Mouse (Mus musculus) embryonic facial prominence, embryonic 12.5 days (tissue): ENCODE measurements at regions not wholly inside any gene's neighbourhood (a gene's known extent, or its start where the extent isn't known, plus 50 kb on each side); places are given as distances from the start of the nearest gene placed in this dataset.

Experiments used
- ATAC-seq: fragments of 200-750 bp; cut with Nextera tagmentation; 2 replicates; pipeline ENCODE4 v1.8.0; 2017; ENCODE audit not compliant: insufficient number of reproducible peaks, insufficient read depth, low FRiP score, low TSS enrichment
- H3K27ac ChIP-seq: fragments of 300-500 bp; sonication (generic); 2 replicates; pipeline ENCODE4 v1.5.1; 2016; ENCODE audit warnings: mild to moderate bottlenecking
- H3K27me3 ChIP-seq: fragments of 300-500 bp; sonication (generic); 2 replicates; pipeline ENCODE4 v1.6.1; 2016; ENCODE audit warnings: mild to moderate bottlenecking, moderate library complexity
- H3K36me3 ChIP-seq: fragments of 300-500 bp; sonication (generic); 2 replicates; pipeline ENCODE4 v1.6.1; 2016; ENCODE audit warnings: mild to moderate bottlenecking
- H3K4me1 ChIP-seq: fragments of 300-500 bp; sonication (generic); 2 replicates; pipeline ENCODE4 v1.6.1; 2016
- H3K4me2 ChIP-seq: fragments of 300-500 bp; sonication (generic); replicated peaks from 2 replicates; pipeline ENCODE4 v1.6.1; 2016; ENCODE audit warnings: mild to moderate bottlenecking, moderate library complexity
- H3K4me3 ChIP-seq: fragments of 300-500 bp; sonication (generic); 2 replicates; pipeline ENCODE4 v1.5.1; 2016; ENCODE audit warnings: mild to moderate bottlenecking
- H3K9ac ChIP-seq: fragments of 300-500 bp; sonication (generic); 2 replicates; pipeline ENCODE4 v1.6.1; 2016; ENCODE audit warnings: mild to moderate bottlenecking, moderate library complexity
- H3K9me3 ChIP-seq: fragments of 300-500 bp; sonication (generic); 2 replicates; pipeline ENCODE4 v1.6.1; 2016; ENCODE audit warnings: mild to moderate bottlenecking, moderate library complexity
- WGBS: fragments of 180-500 bp; shearing (Covaris S2); methylation state at CpG from one replicate; pipeline ENCODE4 v1.1.7; 2016; 5-methylcytosine and 5-hydroxymethylcytosine counted together

DNA sequence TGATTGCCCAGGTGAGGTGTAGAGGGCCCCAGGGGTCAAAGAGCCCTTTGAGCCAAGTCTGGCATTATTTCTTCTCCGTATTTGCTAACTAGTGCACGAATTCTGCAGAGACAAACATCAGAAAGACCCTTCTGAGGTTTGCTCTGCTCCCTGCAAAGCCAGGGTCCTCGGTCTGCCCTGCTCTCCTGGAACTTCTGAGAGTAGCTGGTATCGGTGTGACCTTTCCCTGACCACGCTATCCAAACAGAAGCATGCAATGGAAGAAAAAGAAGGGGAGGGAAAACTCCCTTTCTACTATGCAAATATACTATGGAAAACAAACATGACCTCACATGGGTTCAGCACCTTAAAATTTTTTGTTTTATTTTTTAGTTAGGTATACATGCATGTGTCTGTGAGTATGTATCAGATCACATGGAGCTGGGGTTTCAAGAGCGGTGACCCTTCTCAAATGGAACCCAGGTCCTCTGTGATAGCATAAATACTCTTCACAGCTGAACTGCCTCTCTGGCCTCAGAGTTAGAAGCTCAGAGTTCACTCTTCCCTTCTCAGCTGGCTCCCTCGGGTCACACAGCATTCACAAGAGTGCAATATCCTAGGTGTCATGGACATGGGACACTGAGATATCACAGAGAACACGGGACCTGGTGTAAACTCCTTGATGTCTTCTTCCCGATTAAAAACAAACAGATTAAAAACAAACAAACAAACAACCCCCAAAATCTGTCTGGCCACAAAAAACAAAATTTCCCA, 144.7 kb downstream of the Bcl2l11 start:
- Histone ChIP-seq H3K4me3 (no peak overlapping the region), H3K27ac (no peak overlapping the region), H3K4me1 (no peaks in the 10 kb centered on the region), H3K9ac (no peak overlapping the region), H3K36me3 (no peaks in the 10 kb centered on the region), H3K9me3 (no peaks in the 10 kb centered on the region), H3K4me2 (no peak overlapping the region), H3K27me3 (no peaks in the 10 kb centered on the region)
- no peak for ATAC-seq
- WGBS, result 65% methylated on average over 9 of the region's 9 CpGs

DNA sequence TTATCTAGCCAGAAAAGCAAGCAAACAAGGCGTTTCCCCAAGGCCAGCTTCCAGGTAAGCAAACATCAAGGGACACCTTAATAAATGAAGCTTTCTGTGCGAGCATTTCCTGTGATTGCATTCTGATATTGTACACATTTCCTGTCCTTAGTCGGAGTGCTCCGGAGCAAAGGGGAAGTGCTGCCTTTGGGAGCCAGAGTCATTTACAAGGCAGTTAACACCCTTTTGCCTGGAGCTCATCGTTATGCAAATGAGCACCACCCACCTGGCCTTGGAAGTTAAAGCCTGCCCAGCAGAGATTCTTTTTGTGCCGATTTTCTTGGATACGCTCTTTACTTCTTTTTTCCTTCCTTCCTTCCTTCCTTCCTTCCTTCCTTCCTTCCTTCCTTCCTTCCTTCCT, 147.0 kb downstream of the Bcl2l11 start:
- Histone ChIP-seq H3K36me3 (no peaks in the 10 kb centered on the region), H3K4me1 (no peaks in the 10 kb centered on the region), H3K27ac (no peak overlapping the region), H3K9ac (no peak overlapping the region), H3K27me3 (no peaks in the 10 kb centered on the region), H3K4me2 (no peak overlapping the region), H3K4me3 (no peak overlapping the region), H3K9me3 (no peaks in the 10 kb centered on the region)
- no peak for ATAC-seq
- 28% methylated on average over 7 of the region's 7 CpGs for WGBS

DNA sequence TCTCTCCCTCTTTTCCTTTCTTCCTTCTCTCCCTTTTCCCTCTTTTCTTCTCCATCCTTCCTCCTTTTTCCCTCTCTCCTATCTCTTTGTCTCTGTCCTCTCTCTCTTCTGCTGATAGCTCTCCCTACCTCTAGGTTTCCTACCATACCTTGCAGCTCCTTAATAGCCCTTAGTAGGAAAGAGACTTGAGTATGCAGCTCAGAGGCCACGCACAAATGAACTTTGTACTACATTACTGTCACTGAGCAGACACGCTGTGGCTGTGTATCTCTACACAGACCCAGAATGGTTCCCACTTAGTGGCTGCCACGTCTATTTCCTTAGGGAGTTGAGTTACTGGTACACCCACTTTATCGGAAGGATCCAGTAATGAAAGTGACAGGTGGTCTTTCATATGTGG, 147.5 kb downstream of the Bcl2l11 start:
- Histone ChIP-seq H3K9me3 (no peaks in the 10 kb centered on the region), H3K4me2 (no peak overlapping the region), H3K36me3 (no peaks in the 10 kb centered on the region), H3K27me3 (no peaks in the 10 kb centered on the region), H3K4me1 (no peaks in the 10 kb centered on the region), H3K9ac (no peak overlapping the region), H3K4me3 (no peak overlapping the region), H3K27ac (no peak overlapping the region)
- WGBS, result 63% methylated on average over 4 of the region's 4 CpGs
- ATAC-seq, result no peak

DNA sequence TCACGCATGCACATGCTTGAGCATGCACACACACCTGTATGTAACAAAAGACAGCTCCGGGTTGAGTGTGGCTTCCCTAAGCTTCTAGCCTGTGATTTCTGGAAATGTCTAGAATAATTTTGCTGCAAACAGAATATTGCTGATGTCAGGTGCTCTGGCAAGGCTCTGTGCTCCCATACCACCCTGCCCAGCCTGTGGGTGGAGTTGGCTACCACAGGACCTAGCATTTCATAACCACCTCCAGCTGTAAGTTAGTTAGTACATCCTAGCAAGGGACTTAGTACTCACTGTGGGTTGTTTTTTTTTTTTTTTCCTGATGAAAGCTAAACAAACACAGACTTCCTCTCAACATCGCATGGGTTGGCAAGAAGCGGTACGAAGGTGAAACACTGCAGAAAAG, 150.5 kb downstream of the Bcl2l11 start:
- no peaks in the 10 kb centered on the region for H3K9me3 ChIP-seq
- ATAC-seq, result no peak
- H3K4me1 ChIP-seq, result 0 out of 2 replicates have a peak, but pooled peaks cover 5% of the 10 kb centered on the region
- H3K27me3 ChIP-seq, result no peaks in the 10 kb centered on the region
- no peaks in the 10 kb centered on the region for H3K36me3 ChIP-seq
- no peak overlapping the region for H3K4me2 ChIP-seq
- H3K9ac ChIP-seq, result no peak overlapping the region
- no peak overlapping the region for H3K27ac ChIP-seq
- H3K4me3 ChIP-seq, result no peak overlapping the region
- WGBS, result 75% methylated on average over 5 of the region's 5 CpGs

DNA sequence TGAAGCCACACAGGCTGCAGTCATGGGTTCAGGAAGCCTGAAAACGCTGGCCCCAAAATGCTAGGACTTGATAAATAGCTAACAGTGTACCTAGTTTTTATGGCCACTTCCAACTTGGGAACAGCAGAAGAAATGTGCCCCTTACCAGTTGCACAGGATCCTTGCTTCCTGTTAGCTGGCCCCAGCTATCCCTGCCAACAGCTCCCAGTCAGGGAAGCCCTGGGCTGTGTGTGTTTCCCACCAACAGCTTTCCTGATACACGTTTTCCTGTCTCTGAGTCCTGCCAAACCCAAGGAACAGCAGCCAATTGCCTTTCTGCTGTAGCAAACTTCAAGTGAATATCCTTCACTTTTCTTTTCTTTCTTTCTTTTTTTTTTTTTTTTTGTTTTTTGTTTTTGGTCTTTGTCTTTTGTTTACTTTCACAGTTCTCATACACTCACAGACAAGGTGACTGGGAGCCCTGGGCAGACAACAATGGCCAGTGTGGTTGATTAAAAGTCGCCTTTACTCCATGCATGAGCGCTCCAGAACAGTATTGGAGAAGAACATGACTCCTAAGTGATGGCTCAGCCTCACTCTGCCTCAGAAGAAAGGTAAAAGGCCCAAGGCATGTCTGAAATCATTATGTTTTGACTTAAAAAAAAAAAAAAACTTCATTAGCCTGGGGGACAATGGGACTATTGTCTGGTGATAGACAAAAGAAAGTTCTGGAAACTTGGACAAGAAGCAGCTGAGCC, 151.7 kb downstream of the Bcl2l11 start:
- no peak overlapping the region for H3K4me3 ChIP-seq
- H3K36me3 ChIP-seq, result no peaks in the 10 kb centered on the region
- H3K27me3 ChIP-seq, result no peaks in the 10 kb centered on the region
- H3K27ac ChIP-seq, result no peak overlapping the region
- H3K4me1 ChIP-seq, result 0 out of 2 replicates have a peak, but pooled peaks cover 5% of the 10 kb centered on the region
- WGBS, result 50% methylated on average over 4 of the region's 4 CpGs
- H3K9me3 ChIP-seq, result no peaks in the 10 kb centered on the region
- H3K4me2 ChIP-seq, result no peak overlapping the region
- no peak for ATAC-seq
- H3K9ac ChIP-seq, result no peak overlapping the region

DNA sequence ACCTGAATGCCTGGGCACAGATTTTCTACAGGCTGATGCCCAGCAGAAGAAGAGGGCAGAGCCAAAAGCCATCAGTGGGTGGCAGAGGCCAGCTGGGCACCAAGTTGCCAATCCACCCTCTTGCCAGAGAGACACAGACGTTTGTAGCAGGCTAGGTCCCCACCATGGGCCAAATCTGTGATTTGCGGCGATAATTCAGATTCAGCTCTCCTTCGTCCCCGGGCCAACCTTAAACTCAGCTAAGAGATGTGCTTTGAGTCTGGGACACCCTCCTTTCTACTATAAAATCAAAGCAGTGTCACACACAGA, 152.2 kb downstream of the Bcl2l11 start:
- ATAC-seq, result no peak
- H3K36me3 ChIP-seq, result no peaks in the 10 kb centered on the region
- WGBS, result 82% methylated on average over 5 of the region's 5 CpGs
- H3K4me3 ChIP-seq, result no peak overlapping the region
- no peak overlapping the region for H3K9ac ChIP-seq
- H3K4me2 ChIP-seq, result no peak overlapping the region
- H3K27ac ChIP-seq, result no peak overlapping the region
- 0 out of 2 replicates have a peak, but pooled peaks cover 5% of the 10 kb centered on the region for H3K4me1 ChIP-seq
- H3K27me3 ChIP-seq, result no peaks in the 10 kb centered on the region
- no peaks in the 10 kb centered on the region for H3K9me3 ChIP-seq

DNA sequence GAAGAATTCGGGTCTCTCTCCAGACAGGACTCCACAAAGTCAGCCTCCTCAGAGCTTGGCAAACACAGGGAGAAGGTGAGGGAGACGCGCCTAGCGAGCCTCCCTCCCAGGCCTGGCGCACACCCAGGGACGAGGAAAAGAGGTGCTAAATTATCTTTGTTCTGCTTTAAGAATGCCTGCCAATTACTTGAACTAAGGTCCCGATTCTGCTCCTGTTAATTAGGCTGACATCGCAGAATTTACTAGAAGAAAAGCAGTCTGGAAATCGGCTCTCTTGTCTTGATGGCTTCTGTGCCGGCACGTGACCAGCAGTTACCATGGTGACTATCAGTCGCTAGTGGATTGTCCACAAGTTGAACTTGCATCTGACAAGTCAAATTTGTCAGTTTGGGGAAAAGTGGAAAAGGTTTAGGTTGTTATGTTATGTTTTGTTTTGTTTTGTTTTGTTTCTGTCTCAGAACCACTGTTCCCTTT, 152.8 kb downstream of the Bcl2l11 start:
- Histone ChIP-seq H3K4me2 (no peak overlapping the region; the same call in 1 of the 2 replicates), H3K36me3 (no peaks in the 10 kb centered on the region), H3K27me3 (no peaks in the 10 kb centered on the region), H3K9me3 (no peaks in the 10 kb centered on the region), H3K27ac (no peak overlapping the region), H3K4me1 (0 out of 2 replicates have a peak, but pooled peaks cover 5% of the 10 kb centered on the region), H3K4me3 (no peak overlapping the region), H3K9ac (no peak overlapping the region)
- 51% methylated on average over 12 of the region's 12 CpGs for WGBS
- ATAC-seq, result no peak

DNA sequence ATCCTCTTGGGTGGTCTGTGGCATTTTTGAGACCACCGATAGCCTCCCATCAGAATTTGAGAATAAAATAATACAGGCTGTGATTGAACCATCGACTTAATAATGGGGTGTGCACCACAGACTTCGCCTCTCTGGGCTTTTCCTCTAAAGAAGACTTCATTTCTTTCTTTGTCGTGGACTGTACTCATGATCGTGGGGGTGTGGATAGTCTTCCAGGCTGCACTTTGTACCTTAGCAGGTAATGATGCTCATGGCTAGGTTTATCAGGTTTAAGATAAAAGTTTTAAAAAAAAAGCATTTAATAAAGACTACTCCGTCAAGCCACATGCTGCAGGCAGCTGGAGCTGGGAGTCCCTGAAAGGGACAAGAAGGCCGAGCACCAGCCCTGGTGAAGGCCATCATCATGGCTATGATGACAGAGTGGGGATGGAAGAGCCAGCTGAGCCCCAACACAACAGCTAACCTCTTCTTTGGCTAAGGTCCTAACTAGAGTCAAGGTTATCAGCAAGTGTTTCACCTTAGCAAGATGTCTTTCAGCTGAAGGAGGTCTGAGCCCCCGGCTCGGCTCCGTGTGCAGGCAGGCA, 153.4 kb downstream of the Bcl2l11 start:
- no peak overlapping the region for H3K27ac ChIP-seq

DNA sequence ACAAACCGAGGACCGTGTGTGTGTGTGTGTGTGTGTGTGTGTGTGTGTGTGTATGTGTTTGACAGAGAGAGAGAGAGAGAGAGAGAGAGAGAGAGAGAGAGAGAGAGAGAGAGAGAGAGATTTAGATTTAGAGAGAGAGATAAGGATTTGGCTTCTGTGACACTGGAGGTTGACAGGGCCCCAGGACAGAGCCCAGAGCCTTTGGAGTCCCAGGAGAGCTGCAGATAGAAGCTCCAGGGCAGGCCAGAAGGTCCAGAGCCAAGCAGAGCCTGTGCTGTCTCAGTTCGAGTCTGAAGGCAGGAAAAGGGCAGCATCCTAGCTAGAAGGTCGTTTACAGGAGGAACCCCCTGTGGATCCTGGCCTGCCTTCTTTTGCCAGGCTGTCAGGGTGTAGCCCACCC, 156.8 kb downstream of the Bcl2l11 start:
- H3K9ac ChIP-seq, result no peak overlapping the region
- no peaks in the 10 kb centered on the region for H3K27me3 ChIP-seq
- no peak overlapping the region for H3K4me3 ChIP-seq
- H3K4me1 ChIP-seq, result 0 out of 2 replicates have a peak, but pooled peaks cover 16% of the 10 kb centered on the region
- H3K9me3 ChIP-seq, result no peaks in the 10 kb centered on the region
- whole genome bisulfite sequencing, result 38% methylated on average over 4 of the region's 4 CpGs
- no peak overlapping the region for H3K4me2 ChIP-seq
- H3K27ac ChIP-seq, result no peak overlapping the region
- ATAC-seq, result no peak
- no peaks in the 10 kb centered on the region for H3K36me3 ChIP-seq

More for the DNA sequence above, 153.4 kb downstream of the Bcl2l11 start:
- Histone ChIP-seq H3K9me3 (no peaks in the 10 kb centered on the region), H3K27me3 (no peaks in the 10 kb centered on the region), H3K4me3 (no peak overlapping the region), H3K4me2 (no peak overlapping the region), H3K4me1 (0 out of 2 replicates have a peak, but pooled peaks cover 5% of the 10 kb centered on the region), H3K36me3 (no peaks in the 10 kb centered on the region), H3K9ac (no peak overlapping the region)
- ATAC-seq, result no peak
- WGBS, result 79% methylated on average over 10 of the region's 10 CpGs

DNA sequence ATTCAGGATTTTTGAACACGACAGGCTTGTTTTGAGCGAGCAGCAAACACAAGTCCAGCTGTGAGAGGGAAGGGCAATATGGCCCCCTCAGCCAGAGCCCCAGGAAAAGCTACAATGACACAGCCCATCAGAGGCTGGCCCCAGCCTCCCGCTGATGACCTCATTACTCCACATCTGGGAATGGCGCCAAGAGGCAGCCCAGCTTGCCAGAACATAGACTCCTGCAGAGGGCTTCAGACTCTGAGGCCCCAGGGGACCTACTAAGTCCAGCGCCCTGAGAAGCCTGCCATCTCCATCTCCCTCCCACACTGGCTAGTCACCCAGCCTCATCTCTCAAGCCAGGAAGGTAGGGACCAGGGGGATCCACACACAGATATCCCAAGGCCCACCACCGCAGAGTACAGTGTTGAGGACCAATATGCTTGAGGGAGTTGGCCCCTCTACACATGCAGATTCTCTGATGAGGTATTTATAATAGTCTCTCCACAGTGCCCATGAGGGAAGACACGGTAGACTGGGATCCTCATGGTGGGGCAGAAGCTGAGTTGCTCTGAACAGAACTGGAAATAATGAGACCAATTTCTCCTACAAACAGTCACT, 159.1 kb downstream of the Bcl2l11 start:
- Histone ChIP-seq H3K4me3 (no peak overlapping the region), H3K27ac (no peak overlapping the region), H3K27me3 (no peaks in the 10 kb centered on the region), H3K36me3 (no peaks in the 10 kb centered on the region), H3K9ac (no peak overlapping the region), H3K9me3 (no peaks in the 10 kb centered on the region), H3K4me2 (no peak overlapping the region), H3K4me1 (peaks cover 17% of the 10 kb centered on the region; the same call in 1 of the 2 replicates)
- ATAC-seq, result peak; percentile 62; the same call in 1 of the 2 replicates
- WGBS, result 78% methylated on average over 7 of the region's 7 CpGs

DNA sequence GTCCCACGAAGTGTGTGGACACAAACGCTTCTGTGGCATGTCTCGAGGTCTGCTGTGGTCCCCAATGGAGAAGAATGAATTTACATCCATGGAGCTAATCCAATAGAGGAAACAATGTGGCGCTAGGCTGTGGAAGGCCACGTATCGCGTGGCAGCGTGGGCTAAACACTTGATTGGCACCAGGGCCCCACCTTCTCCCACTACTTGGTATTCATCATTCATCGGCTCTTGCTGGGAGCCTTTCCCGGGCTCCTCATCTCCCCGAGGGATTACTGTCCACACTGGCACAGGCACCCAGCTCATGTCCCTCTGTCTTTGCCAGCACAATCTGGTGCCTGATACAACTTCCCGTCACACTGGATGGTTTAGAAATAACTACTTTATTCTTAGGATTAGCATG, 159.6 kb downstream of the Bcl2l11 start:
- Histone ChIP-seq H3K27ac (no peak overlapping the region), H3K36me3 (no peaks in the 10 kb centered on the region), H3K9ac (no peak overlapping the region), H3K4me3 (no peak overlapping the region), H3K4me2 (no peak overlapping the region), H3K27me3 (no peaks in the 10 kb centered on the region), H3K9me3 (no peaks in the 10 kb centered on the region), H3K4me1 (peaks cover 17% of the 10 kb centered on the region; the same call in 1 of the 2 replicates)
- no peak for ATAC-seq
- 89% methylated on average over 12 of the region's 12 CpGs for WGBS
